Mouse (Mus musculus): ENCODE measurements at regions not wholly inside any gene's neighbourhood (a gene's known extent, or its start where the extent isn't known, plus 50 kb on each side); places are given as distances from the start of the nearest gene placed in this dataset.
A peak's percentile ranks its signal among the peaks of the same experiment; 100 is the strongest.

DNA sequence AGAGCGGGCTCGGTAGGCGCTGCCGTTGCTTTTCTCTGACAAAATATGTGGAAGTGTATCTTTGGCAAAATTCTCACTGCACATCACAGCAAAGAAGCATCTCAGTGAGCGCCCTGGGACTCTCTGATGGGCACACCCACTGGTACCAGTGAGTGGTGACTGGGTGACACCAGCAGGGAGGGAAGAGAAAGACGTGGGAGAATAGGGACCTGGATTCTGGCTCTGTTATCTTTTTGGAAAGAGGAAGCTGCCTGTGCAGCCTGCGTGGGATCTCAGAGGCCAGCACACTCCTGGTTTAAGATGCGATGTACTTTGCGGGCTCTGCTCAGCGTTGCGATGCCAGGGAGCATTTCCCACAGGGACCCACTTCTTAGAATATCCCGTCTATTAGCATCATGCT is 183.4 kb upstream of the Cnr1 start:
- no peak for TF ChIP-seq CTCF (IDR thresholded peaks at IDR 0.05)
- H3K4me3 ChIP-seq, result no peak overlapping the region
- DNase-seq (ENCODE audit: extremely low spot score in 1 of 2, low spot score in 2 of 2), result no peak
- no peak overlapping the region for H3K27ac ChIP-seq
- intact Hi-C loops (cut with DNase I), result no loop called here

- H3K4me3 ChIP-seq, result no peak overlapping the region
- TF ChIP-seq CTCF (IDR thresholded peaks at IDR 0.05), result no peak
- intact Hi-C loops (cut with DNase I), result no loop called here
- no peak for DNase-seq (ENCODE audit: extremely low spot score in 1 of 2, low spot score in 2 of 2)
- H3K27ac ChIP-seq, result no peak overlapping the region
These were observed 179.2 kb upstream of the Cnr1 start for GRCm38 (mm10) chr4:33745180-33745579.

GRCm38 (mm10) chr4:33747316-33747895 is 177.0 kb upstream of the Cnr1 start:
- H3K27ac ChIP-seq, result peak overlapping the region; percentile 21
- intact Hi-C loops (cut with DNase I), result no loop called here
- H3K4me3 ChIP-seq, result no peak overlapping the region
- TF ChIP-seq CTCF (IDR thresholded peaks at IDR 0.05), result no peak
- DNase-seq (ENCODE audit: extremely low spot score in 1 of 2, low spot score in 2 of 2), result peak in 1 of 2 experiments; percentile 11

DNA sequence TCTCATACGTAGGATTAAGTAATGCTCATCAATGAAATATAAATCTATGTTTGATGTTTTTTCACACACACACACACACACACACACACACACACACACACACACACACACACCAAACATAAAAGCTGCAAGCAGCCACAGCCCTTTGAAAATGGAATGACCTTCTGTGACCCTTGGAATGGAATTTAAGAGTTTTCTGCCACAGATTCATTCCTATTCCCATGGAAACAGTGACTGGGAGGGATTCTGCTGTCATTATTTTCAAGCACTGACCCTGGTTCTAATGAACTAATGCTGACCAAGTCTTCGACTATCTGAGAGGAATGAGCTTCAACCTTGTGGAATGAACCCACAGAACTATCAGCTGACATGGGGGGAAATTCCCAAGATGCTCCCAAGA is 156.7 kb upstream of the Cnr1 start:
- intact Hi-C loops (cut with DNase I), result no loop called here
- H3K27ac ChIP-seq, result no peak overlapping the region

GRCm38 (mm10) chr4:33786027-33786426 is 138.4 kb upstream of the Cnr1 start:
- TF ChIP-seq CTCF (IDR thresholded peaks at IDR 0.05), result no peak
- no peak for DNase-seq (ENCODE audit: extremely low spot score in 1 of 2, low spot score in 2 of 2)
- no peak overlapping the region for H3K4me3 ChIP-seq
- H3K27ac ChIP-seq, result no peak overlapping the region
- intact Hi-C loops (cut with DNase I), result no loop called here

More for the DNA sequence above, 156.7 kb upstream of the Cnr1 start:
- no peak for DNase-seq (ENCODE audit: extremely low spot score in 1 of 2, low spot score in 2 of 2)
- no peak overlapping the region for H3K4me3 ChIP-seq
- TF ChIP-seq CTCF (IDR thresholded peaks at IDR 0.05), result no peak

- H3K4me3 ChIP-seq, result no peak overlapping the region
- H3K27ac ChIP-seq, result no peak overlapping the region
- DNase-seq (ENCODE audit: extremely low spot score in 1 of 2, low spot score in 2 of 2), result no peak
- no peak for TF ChIP-seq CTCF (IDR thresholded peaks at IDR 0.05)
- intact Hi-C loops (cut with DNase I), result no loop called here
These were observed 137.4 kb upstream of the Cnr1 start for GRCm38 (mm10) chr4:33786958-33787357.

GRCm38 (mm10) chr4:33793398-33793797 is 131.0 kb upstream of the Cnr1 start:
- no peak overlapping the region for H3K27ac ChIP-seq
- intact Hi-C loops (cut with DNase I), result no loop called here
- TF ChIP-seq CTCF (IDR thresholded peaks at IDR 0.05), result no peak
- no peak for DNase-seq (ENCODE audit: extremely low spot score in 1 of 2, low spot score in 2 of 2)
- H3K4me3 ChIP-seq, result no peak overlapping the region

DNA sequence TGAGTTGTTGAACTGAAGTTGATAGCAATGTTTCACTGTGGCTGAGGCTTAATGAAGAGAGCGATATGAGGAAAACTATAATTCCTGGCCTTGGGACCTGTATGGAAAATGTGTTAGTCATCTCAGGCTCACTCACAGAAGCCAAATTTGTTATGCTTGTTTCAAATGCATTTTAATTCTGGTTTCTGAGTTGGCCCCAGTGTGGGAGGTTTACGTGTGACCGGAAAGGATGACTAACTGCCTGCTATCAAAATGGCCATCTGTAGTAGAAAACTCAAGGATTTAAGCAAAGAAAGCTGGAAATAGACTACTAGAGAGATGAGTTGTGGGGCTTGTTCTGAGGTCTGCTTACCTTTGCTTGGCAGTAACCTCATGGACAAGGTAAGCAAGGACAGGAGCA is 128.9 kb upstream of the Cnr1 start:
- no peak overlapping the region for H3K27ac ChIP-seq
- H3K4me3 ChIP-seq, result no peak overlapping the region
- TF ChIP-seq CTCF (IDR thresholded peaks at IDR 0.05), result no peak
- intact Hi-C loops (cut with DNase I), result loop anchor here (1.0 to 5.0 kb wide), 4 partner anchors 59 to 275 kb away; partner anchors contain the start of gene Cnr1
- peak in 1 of 2 experiments; percentile 31 for DNase-seq (ENCODE audit: extremely low spot score in 1 of 2, low spot score in 2 of 2)

- no peak for TF ChIP-seq CTCF (IDR thresholded peaks at IDR 0.05)
- intact Hi-C loops (cut with DNase I), result loop anchor here (5.0 kb wide), 1 partner anchor 124 kb away; the partner anchor contains the start of gene Cnr1
- Histone ChIP-seq H3K4me3 (no peak overlapping the region), H3K27ac (no peak overlapping the region)
- DNase-seq (ENCODE audit: extremely low spot score in 1 of 2, low spot score in 2 of 2), result no peak
These were observed 126.4 kb upstream of the Cnr1 start for GRCm38 (mm10) chr4:33797964-33798363.

DNA sequence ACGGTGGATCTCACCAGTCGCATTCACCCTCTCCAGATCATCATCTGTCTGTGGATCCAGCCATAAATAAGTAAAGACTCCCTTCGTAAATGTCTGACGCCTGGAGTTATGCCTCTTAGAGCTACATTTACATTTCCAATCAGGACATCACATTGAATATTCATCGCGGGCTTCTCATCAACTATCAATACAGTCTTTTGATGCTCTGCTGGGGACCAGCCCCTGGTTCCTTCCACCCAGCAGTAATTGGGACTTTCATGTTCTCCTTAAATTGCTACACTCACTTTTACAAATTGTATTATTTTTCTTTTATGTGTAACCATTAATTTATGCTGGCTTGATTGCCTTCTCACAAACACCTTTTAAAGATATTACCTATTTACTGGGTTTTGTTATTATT is 125.7 kb upstream of the Cnr1 start:
- no peak for DNase-seq (ENCODE audit: extremely low spot score in 1 of 2, low spot score in 2 of 2)
- H3K27ac ChIP-seq, result no peak overlapping the region
- intact Hi-C loops (cut with DNase I), result loop anchor here (5.0 kb wide), 1 partner anchor 124 kb away; the partner anchor contains the start of gene Cnr1
- no peak for TF ChIP-seq CTCF (IDR thresholded peaks at IDR 0.05)
- H3K4me3 ChIP-seq, result no peak overlapping the region

- no peak for TF ChIP-seq CTCF (IDR thresholded peaks at IDR 0.05)
- no peak for DNase-seq (ENCODE audit: extremely low spot score in 1 of 2, low spot score in 2 of 2)
- intact Hi-C loops (cut with DNase I), result loop anchor here (5.0 kb wide), 1 partner anchor 123 kb away; the partner anchor contains the start of gene Cnr1
- Histone ChIP-seq H3K4me3 (no peak overlapping the region), H3K27ac (no peak overlapping the region)
These were observed 125.3 kb upstream of the Cnr1 start for GRCm38 (mm10) chr4:33799110-33799509.

DNA sequence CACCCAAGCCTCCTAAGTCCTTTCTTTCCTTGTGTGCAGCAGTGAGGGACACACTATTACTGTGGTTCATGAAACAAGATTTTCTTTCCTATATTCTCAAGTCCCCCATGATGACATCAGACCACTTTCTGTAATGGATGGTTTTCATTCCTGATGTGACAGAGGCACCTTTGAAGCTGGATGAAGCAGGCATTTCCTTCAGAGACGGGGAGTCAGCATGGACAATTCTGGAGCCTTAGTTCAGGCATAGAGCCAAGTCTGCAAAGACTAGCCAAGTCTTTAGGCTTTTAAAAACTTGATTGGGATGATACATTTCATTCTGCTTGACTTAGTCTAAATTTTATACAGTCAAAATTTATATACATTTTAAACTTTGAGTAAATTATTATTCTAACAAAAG is 124.6 kb upstream of the Cnr1 start:
- no peak for DNase-seq (ENCODE audit: extremely low spot score in 1 of 2, low spot score in 2 of 2)
- H3K4me3 ChIP-seq, result no peak overlapping the region
- TF ChIP-seq CTCF (IDR thresholded peaks at IDR 0.05), result no peak
- intact Hi-C loops (cut with DNase I), result loop anchor here (5.0 kb wide), 1 partner anchor 122 kb away; the partner anchor contains the start of gene Cnr1
- H3K27ac ChIP-seq, result no peak overlapping the region

DNA sequence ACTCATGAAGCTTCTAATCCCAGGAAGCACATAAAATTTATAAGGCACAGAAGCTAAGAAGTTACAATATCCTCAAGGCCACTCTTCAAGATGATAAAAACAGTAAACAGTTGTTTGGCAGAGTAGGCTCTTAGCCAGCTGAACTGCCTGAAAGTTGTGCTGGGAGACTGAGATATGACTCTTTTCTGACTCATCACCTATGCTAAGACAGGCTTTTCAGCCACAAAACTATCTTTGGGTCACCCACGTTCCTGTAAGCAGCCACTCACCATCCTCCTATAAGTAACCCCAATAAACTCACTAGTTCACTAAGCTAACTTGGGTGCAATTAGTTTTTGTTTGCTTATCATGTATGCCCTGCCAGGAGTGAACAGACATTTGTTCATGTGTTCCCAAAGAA is 112.1 kb upstream of the Cnr1 start:
- no peak for DNase-seq (ENCODE audit: extremely low spot score in 1 of 2, low spot score in 2 of 2)
- intact Hi-C loops (cut with DNase I), result no loop called here
- no peak overlapping the region for H3K4me3 ChIP-seq
- TF ChIP-seq CTCF (IDR thresholded peaks at IDR 0.05), result no peak
- no peak overlapping the region for H3K27ac ChIP-seq

All from left cerebral cortex, adult 2 months (tissue).